Mouse (Mus musculus): ENCODE data around the gene Hspb9.

Hspb9 gene

DNA sequence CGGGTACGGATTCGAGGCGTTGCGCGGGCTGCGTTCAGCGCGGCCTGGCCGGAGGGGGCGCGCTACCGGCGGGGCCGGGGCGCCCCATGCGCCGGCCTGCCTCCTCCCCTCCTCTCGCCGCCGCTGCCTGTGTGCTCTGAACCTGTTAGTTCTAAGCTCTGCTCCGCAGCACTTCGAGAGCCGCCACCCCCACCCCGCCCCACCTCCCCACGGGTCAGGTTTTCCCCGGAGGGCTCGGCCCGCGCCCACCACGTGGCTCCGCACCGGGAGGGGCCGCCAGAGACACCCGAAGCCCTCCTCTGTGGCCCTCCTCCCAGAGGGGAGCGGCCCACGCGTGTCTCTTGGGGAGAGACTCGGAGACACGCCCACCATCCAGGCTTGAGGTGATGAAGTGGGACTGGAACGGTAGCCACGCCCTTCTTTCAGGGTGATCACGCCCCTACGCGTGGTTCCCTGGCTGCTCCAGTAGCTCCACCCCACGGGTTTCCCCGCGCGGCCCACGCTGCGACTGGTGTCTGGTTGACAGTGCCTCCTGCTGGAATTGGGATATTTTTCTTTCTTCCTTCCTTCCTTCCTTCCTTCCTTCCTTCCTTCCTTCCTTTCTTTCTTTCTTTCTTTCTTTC lies 46.1 kb downstream of the Hspb9 start, which contains the start of gene Kcnh4:
Gene Kcnh4, minus strand, starts transcription at position 332 of the 623 bp plus-strand sequence.
- peak; percentile 74 for DNase-seq (ENCODE audit: low read depth, low spot score)

DNA sequence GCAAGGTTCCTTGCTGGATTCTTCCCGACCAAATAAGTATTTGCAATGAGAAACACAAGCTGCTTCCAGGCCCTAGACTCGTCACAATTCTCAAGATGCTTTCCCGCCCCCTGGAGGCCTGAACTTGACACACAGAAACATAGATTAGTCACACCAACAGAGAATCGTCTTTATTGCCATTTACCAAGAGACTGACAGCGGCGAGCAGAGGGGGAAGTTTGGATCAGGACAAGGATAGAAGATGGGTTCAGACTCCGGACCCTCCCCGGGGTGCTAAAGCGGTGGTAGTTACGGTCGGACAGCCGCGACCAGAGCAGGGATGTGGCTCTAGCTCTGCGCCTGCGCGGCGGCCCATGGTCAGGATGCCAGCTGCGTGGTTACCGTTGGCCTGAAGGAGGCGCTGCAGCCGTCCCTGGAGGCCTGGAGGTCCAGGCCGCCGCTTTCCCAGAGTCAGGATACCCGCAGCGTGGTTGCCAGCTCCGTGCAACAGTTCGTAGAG lies 47.9 kb downstream of the Hspb9 start:
- no peak for DNase-seq (ENCODE audit: low read depth, low spot score)

DNA sequence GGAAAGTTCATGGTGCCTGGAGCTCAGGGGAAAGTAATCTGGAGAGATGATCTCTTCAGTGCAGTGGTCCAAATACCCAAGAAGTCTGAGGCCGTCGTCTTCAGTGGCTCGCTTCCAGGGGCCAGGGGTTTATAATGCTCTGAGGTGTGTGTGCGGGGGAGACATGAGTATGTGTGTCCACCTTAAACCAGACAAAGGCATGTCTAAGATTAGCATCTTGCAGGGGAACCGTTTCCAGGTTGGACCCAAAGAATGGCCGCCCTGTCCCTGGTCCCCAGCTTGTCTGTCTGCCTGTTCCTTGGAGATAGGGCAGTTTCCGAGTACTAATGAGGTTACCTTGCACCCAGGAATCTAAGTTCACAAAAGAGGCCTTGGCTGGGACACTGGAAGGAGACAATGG lies 49.2 kb downstream of the Hspb9 start, which contains the start of gene Hcrt:
Gene Hcrt, minus strand, starts transcription at position 101 of the 400 bp plus-strand sequence.
- no peak for DNase-seq (ENCODE audit: low read depth, low spot score)
